ENCODE assay signal across 11 mouse cellular contexts in the genomic region with DNA sequence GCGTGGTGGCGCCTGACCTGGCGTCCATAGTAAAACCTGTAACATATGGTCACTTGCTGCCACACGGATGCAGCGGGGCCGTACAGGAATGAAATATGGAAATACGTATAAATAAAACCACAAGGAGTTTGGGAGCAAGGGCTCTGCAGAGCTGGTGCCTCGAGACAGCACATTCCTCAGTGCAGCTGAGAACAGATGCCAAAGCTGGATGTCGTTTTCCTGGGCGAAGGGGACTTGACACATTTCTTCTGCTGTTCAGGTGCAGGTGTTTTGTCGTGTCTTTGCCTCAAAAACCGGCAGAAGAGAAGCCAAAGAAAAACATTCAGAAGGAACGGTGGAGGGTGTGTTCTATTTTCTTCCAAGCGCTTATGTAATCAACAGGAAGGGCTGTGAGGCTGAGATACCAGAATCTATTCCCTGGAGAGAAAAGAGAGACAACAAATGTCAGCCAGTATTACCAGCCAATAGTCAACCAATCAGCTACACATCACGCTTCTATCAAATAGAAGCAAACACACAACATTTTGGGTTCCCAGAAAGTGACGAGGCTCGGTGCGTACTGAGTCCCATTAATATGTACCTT.
DNase-seq lines count a peak whose midpoint lies in the region; ATAC-seq lines count a peak whose summit lies in the region.
"Had no signal": no experiment of that assay in that cellular context is flagged by ENCODE, and none has a peak within 500 bp of the region (broad histone marks: within the 10 kb centered on the region; RNA-seq: fewer than 3 reads in every experiment).

No protein-coding gene starts in this region.

- no peaks in the 10 kb centered on the region for H3K27me3 ChIP-seq in liver, embryonic 12.5 days (replicated peaks)
- H3K27me3 ChIP-seq in forebrain, embryonic 11.5 days (ENCODE audit: control insufficient read depth, insufficient read depth, low read length) = no peaks in the 10 kb centered on the region
- no peaks in the 10 kb centered on the region for H3K27me3 ChIP-seq in hindbrain, embryonic 13.5 days

- 36% methylated on average over 18 of the region's 18 CpGs for WGBS in liver, embryonic 12.5 days (ENCODE audit: insufficient replicate concordance)
- 91% methylated on average over 18 of the region's 18 CpGs for WGBS in forebrain, embryonic 11.5 days
- WGBS in hindbrain, embryonic 13.5 days = 86% methylated on average over 18 of the region's 18 CpGs

- peak; percentile 90 for ATAC-seq in liver, embryonic 12.5 days
- ATAC-seq in forebrain, embryonic 11.5 days (replicated peaks; ENCODE audit: low FRiP score) = no peak
- no peak for ATAC-seq in hindbrain, embryonic 13.5 days (ENCODE audit: low FRiP score)
- ATAC-seq: intestine, postnatal 0 days had no signal

- H3K4me2 ChIP-seq in liver, embryonic 12.5 days = peak overlapping the region; percentile 55
- no peak overlapping the region for H3K4me2 ChIP-seq in forebrain, embryonic 11.5 days (ENCODE audit: low read depth, low read length, severe bottlenecking)
- no peak overlapping the region for H3K4me2 ChIP-seq in hindbrain, embryonic 13.5 days

- peak; percentile 55 to 63 for DNase-seq in heart, adult 18-20 months
- no peak for DNase-seq in heart, postnatal 4 days
- peak; percentile 50 for DNase-seq in MEL-GATA-1-ER (ENCODE audit: extremely low read depth, low read depth)
- DNase-seq in heart, adult 8-10 months (ENCODE audit: low spot score) = peak; percentile 67
- DNase-seq in cerebellum, adult 11 months = no peak
- no peak for DNase-seq in forebrain, embryonic 11.5 days (ENCODE audit: low spot score)
- DNase-seq: thymus, adult 18-20 months had no signal

- H3K27ac ChIP-seq in liver, embryonic 12.5 days = peak overlapping the region; percentile 61
- H3K27ac ChIP-seq in forebrain, embryonic 11.5 days (ENCODE audit: low read depth, low read length) = no peak overlapping the region
- no peak overlapping the region for H3K27ac ChIP-seq in hindbrain, embryonic 13.5 days

- H3K36me3 ChIP-seq in liver, embryonic 12.5 days = no peaks in the 10 kb centered on the region
- H3K36me3 ChIP-seq in forebrain, embryonic 11.5 days (ENCODE audit: control insufficient read depth, insufficient read depth, low read length) = peaks cover 9% of the 10 kb centered on the region
- peaks cover 29% of the 10 kb centered on the region for H3K36me3 ChIP-seq in hindbrain, embryonic 13.5 days

- peaks cover 20% of the 10 kb centered on the region for H3K4me1 ChIP-seq in liver, embryonic 12.5 days
- H3K4me1 ChIP-seq in forebrain, embryonic 11.5 days (replicated peaks; ENCODE audit: control insufficient read depth, insufficient read depth, low read length) = no peaks in the 10 kb centered on the region
- H3K4me1 ChIP-seq in hindbrain, embryonic 13.5 days (replicated peaks) = no peaks in the 10 kb centered on the region

- H3K9ac ChIP-seq in liver, embryonic 12.5 days = peak overlapping the region; percentile 47
- no peak overlapping the region for H3K9ac ChIP-seq in forebrain, embryonic 11.5 days (ENCODE audit: low read length)
- no peak overlapping the region for H3K9ac ChIP-seq in hindbrain, embryonic 13.5 days

- no peaks in the 10 kb centered on the region for H3K9me3 ChIP-seq in liver, embryonic 12.5 days (replicated peaks)
- H3K9me3 ChIP-seq in forebrain, embryonic 11.5 days (ENCODE audit: control insufficient read depth, low read length) = no peaks in the 10 kb centered on the region
- no peaks in the 10 kb centered on the region for H3K9me3 ChIP-seq in hindbrain, embryonic 13.5 days

- H3K4me3 ChIP-seq in liver, embryonic 12.5 days = peak overlapping the region; percentile 18
- H3K4me3 ChIP-seq in forebrain, embryonic 11.5 days (ENCODE audit: low read depth, low read length) = no peak overlapping the region
- no peak overlapping the region for H3K4me3 ChIP-seq in hindbrain, embryonic 13.5 days
- H3K4me3 ChIP-seq: myocyte had no signal

Comparison
In these comparisons a context has a peak if more than half of its experiments do, and no peak if none do; other contexts are left out.
1. DNase-seq: peak in heart, adult 18-20 months (2 of 2), MEL-GATA-1-ER (single experiment) and heart, adult 8-10 months (single experiment); none in heart, postnatal 4 days (single experiment), cerebellum, adult 11 months (single experiment) and forebrain, embryonic 11.5 days (single experiment).